14 mouse cellular contexts compared by ENCODE assay signal in the genomic region with DNA sequence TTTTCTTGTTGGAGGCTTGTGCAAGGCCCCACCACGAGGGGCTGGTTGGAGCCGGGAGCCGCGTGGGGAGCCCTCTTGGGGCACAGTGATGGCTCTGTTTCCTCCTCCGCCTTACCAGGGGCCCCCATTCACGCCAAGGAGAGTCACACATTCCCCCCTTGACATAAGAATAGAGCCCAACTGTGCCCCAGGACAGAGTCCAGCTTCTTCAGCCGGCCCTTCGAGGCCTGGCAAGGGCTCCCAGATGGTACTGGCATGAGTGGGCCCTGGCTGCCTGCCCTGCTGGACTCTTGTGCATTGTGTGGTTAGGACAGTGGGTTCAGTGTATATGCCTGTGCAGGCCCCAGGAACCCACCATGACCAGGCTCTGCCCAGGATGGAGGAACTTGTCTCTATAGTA.
DNase-seq lines count a peak whose midpoint lies in the region; TF ChIP-seq lines count a peak whose summit lies in the region.
"Had no signal": no experiment of that assay in that cellular context is flagged by ENCODE, and none has a peak within 500 bp of the region (broad histone marks: within the 10 kb centered on the region; RNA-seq: fewer than 3 reads in every experiment).

No protein-coding gene starts in this region.

- no peak overlapping the region for H3K27ac ChIP-seq in gastrocnemius, adult 2 months
- H3K27ac ChIP-seq: forebrain, embryonic 10.5 days; kidney, embryonic 15.5 days had no signal

- intact Hi-C loops in gastrocnemius, adult 2 months (cut with DNase I): loop anchor here (5.0 kb wide), 1 partner anchor 128 kb away; no protein-coding TSS in a partner anchor

- H3K4me3 ChIP-seq in gastrocnemius, adult 2 months: no peak overlapping the region
- H3K4me3 ChIP-seq: forebrain, embryonic 10.5 days; kidney, embryonic 15.5 days; myocyte had no signal

- peak; percentile 46 for DNase-seq in kidney, adult 9 months
- DNase-seq in kidney, adult 18-20 months: no peak
- peak; percentile 76 for DNase-seq in cerebellum, postnatal 14 days
- DNase-seq in layer of hippocampus, postnatal 14 days (ENCODE audit: low spot score in 2 of 2): peak; percentile 62 to 76
- peak; percentile 60 for DNase-seq in right cerebral cortex, postnatal 4 days
- no peak for DNase-seq in retina, embryonic 14.5 days (ENCODE audit: low spot score)
- no peak for DNase-seq in gastrocnemius, adult 2 months
- no peak for DNase-seq in urinary bladder, adult 18-20 months (ENCODE audit: low spot score in 2 of 2)
- DNase-seq: adrenal gland, adult 8-10 months; lung, embryonic 14.5 days; thymus, postnatal 4 days had no signal

- no peak for TF ChIP-seq CTCF in gastrocnemius, adult 2 months (IDR thresholded peaks at IDR 0.05)

Comparison
In these comparisons a context has a peak if more than half of its experiments do, and no peak if none do; other contexts are left out.
1. DNase-seq: peak in kidney, adult 9 months (single experiment), cerebellum, postnatal 14 days (2 of 2), layer of hippocampus, postnatal 14 days (2 of 2) and right cerebral cortex, postnatal 4 days (single experiment); none in kidney, adult 18-20 months (single experiment), retina, embryonic 14.5 days (single experiment), gastrocnemius, adult 2 months (single experiment) and urinary bladder, adult 18-20 months (0 of 2).